24 mouse cellular contexts compared by ENCODE assay signal in the genomic region with DNA sequence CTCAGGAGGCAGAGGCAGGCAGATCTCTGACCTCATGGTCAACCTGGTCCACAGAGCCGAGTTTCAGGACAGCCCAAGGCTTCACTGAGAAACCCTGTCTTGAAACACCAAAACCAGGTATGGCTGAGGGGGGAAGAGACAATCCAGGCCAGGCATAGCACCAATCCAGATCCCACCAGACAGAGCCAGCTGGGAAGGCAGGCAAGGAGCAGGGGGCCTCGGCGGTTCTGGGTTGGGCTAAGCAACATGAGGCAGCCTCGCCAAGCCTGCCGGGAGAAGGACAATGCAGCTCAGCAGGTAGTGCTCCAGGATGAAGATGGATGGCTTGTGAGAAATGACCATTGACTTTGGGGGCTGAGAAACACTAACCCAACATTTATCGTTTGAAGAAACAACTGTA.
"Had no signal": no experiment of that assay in that cellular context is flagged by ENCODE, and none has a peak within 500 bp of the region (broad histone marks: within the 10 kb centered on the region; RNA-seq: fewer than 3 reads in every experiment).

No protein-coding gene starts in this region.

- H3K36me3 ChIP-seq: heart, embryonic 10.5 days; heart, embryonic 12.5 days; hindbrain, embryonic 10.5 days; hindbrain, embryonic 12.5 days; intestine, embryonic 15.5 days; limb, embryonic 10.5 days; limb, embryonic 12.5 days; liver, embryonic 13.5 days; liver, embryonic 15.5 days had no signal

- H3K27me3 ChIP-seq: intestine, embryonic 15.5 days had no signal

- DNase-seq: gastrocnemius, adult 2 months; gastrocnemius, postnatal 10 days; gastrocnemius, postnatal 25 days; heart, adult 18-20 months; heart, postnatal 10 days; heart, postnatal 4 days; kidney, adult 18-20 months; kidney, adult 8-10 months; kidney, postnatal 10 days; kidney, postnatal 25 days; kidney, postnatal 4 days; liver; liver, embryonic 13.5 days had no signal

- H3K9ac ChIP-seq: heart, embryonic 12.5 days; hindbrain, embryonic 12.5 days; hindbrain, embryonic 14.5 days; intestine, embryonic 15.5 days; limb, embryonic 12.5 days; liver, embryonic 13.5 days; liver, embryonic 15.5 days had no signal

- H3K4me1 ChIP-seq: heart, embryonic 12.5 days; hindbrain, embryonic 10.5 days; hindbrain, embryonic 12.5 days; limb, embryonic 12.5 days; liver, embryonic 15.5 days had no signal

- H3K4me3 ChIP-seq: gastrocnemius, adult 2 months; heart, embryonic 10.5 days; heart, embryonic 12.5 days; hindbrain, embryonic 10.5 days; hindbrain, embryonic 12.5 days; intestine, embryonic 15.5 days; layer of hippocampus, adult 2 months; left cerebral cortex, adult 2 months; limb, embryonic 10.5 days; limb, embryonic 12.5 days; liver, embryonic 13.5 days; liver, embryonic 15.5 days had no signal

- H3K27ac ChIP-seq: gastrocnemius, adult 2 months; heart, embryonic 10.5 days; hindbrain, embryonic 10.5 days; hindbrain, embryonic 12.5 days; hindbrain, embryonic 14.5 days; intestine, embryonic 15.5 days; layer of hippocampus, adult 2 months; left cerebral cortex, adult 2 months; limb, embryonic 10.5 days; limb, embryonic 12.5 days; liver, embryonic 13.5 days; liver, embryonic 15.5 days had no signal

- H3K9me3 ChIP-seq: heart, embryonic 10.5 days; heart, embryonic 12.5 days; hindbrain, embryonic 10.5 days; hindbrain, embryonic 12.5 days; intestine, embryonic 15.5 days; limb, embryonic 10.5 days; limb, embryonic 12.5 days; liver, embryonic 13.5 days; liver, embryonic 15.5 days had no signal
